Comparison of ENCODE assay signal across 13 mouse cellular contexts in genomic region chr6:127349479-127350110, GRCm38 (mm10).
DNase-seq lines count a peak whose midpoint lies in the region; ATAC-seq lines count a peak whose summit lies in the region.
"Had no signal": no experiment of that assay in that cellular context is flagged by ENCODE, and none has a peak within 500 bp of the region (broad histone marks: within the 10 kb centered on the region; RNA-seq: fewer than 3 reads in every experiment).

No protein-coding gene starts in this region.

- no peak for DNase-seq in heart, postnatal 25 days (ENCODE audit: low spot score)
- DNase-seq in liver, embryonic 11.5 days (ENCODE audit: low spot score): no peak
- DNase-seq in ZHBTc4 (ENCODE audit: low read depth, low spot score): peak; percentile 37
- no peak for DNase-seq in spleen, adult 12 weeks (ENCODE audit: low spot score)
- DNase-seq: cerebellum, adult 11-12 months; kidney, postnatal 36 days; lung, postnatal 36 days; right cerebral cortex, postnatal 25 days had no signal

- H3K4me2 ChIP-seq in heart, embryonic 11.5 days: no peak overlapping the region
- H3K4me2 ChIP-seq in liver, embryonic 11.5 days: no peak overlapping the region
- H3K4me2 ChIP-seq in liver, embryonic 12.5 days: no peak overlapping the region
- no peak overlapping the region for H3K4me2 ChIP-seq in embryonic facial prominence, embryonic 13.5 days
- H3K4me2 ChIP-seq: hindbrain, embryonic 13.5 days had no signal

- H3K27ac ChIP-seq in heart, embryonic 11.5 days (ENCODE audit: low read depth, low read length): peak overlapping the region; percentile 57; the same call in 1 of the 2 replicates
- H3K27ac ChIP-seq in liver, embryonic 11.5 days (ENCODE audit: low read depth, low read length): peak overlapping the region; percentile 2; the same call in 1 of the 2 replicates
- H3K27ac ChIP-seq in liver, embryonic 12.5 days: no peak overlapping the region
- peak overlapping the region; percentile 35 for H3K27ac ChIP-seq in embryonic facial prominence, embryonic 13.5 days
- H3K27ac ChIP-seq: hindbrain, embryonic 13.5 days had no signal

- ATAC-seq in heart, embryonic 11.5 days (replicated peaks; ENCODE audit: insufficient number of reproducible peaks, low FRiP score, low TSS enrichment): no peak
- ATAC-seq in liver, embryonic 11.5 days (replicated peaks; ENCODE audit: low FRiP score): no peak
- ATAC-seq in liver, embryonic 12.5 days: no peak
- no peak for ATAC-seq in embryonic facial prominence, embryonic 13.5 days (ENCODE audit: insufficient number of reproducible peaks, insufficient read depth, low FRiP score, low TSS enrichment, low read depth)
- no peak for ATAC-seq in activated CD4-positive, CD25-positive, alpha-beta regulatory T cell, adult 4 months

- 39% methylated on average over 12 of the region's 12 CpGs for WGBS in heart, embryonic 11.5 days (ENCODE audit: insufficient replicate concordance)
- WGBS in liver, embryonic 11.5 days: 55% methylated on average over 12 of the region's 12 CpGs
- WGBS in liver, embryonic 12.5 days (ENCODE audit: insufficient replicate concordance): 66% methylated on average over 12 of the region's 12 CpGs
- WGBS in embryonic facial prominence, embryonic 13.5 days: 29% methylated on average over 12 of the region's 12 CpGs

- H3K36me3 ChIP-seq in heart, embryonic 11.5 days (ENCODE audit: control insufficient read depth, insufficient read depth, low read length): no peaks in the 10 kb centered on the region
- no peaks in the 10 kb centered on the region for H3K36me3 ChIP-seq in liver, embryonic 11.5 days (ENCODE audit: control insufficient read depth, insufficient read depth, low read length)
- no peaks in the 10 kb centered on the region for H3K36me3 ChIP-seq in liver, embryonic 12.5 days
- H3K36me3 ChIP-seq in embryonic facial prominence, embryonic 13.5 days: no peaks in the 10 kb centered on the region
- H3K36me3 ChIP-seq: hindbrain, embryonic 13.5 days had no signal

- intact Hi-C loops in heart, postnatal 25 days (cut with DNase I): loop anchor here (10.0 kb wide), 1 partner anchor 95 kb away; the partner anchor contains the start of gene Parp11

- H3K9ac ChIP-seq in heart, embryonic 11.5 days (ENCODE audit: low read depth, low read length): no peak overlapping the region
- no peak overlapping the region for H3K9ac ChIP-seq in liver, embryonic 11.5 days (ENCODE audit: low read depth, low read length)
- no peak overlapping the region for H3K9ac ChIP-seq in liver, embryonic 12.5 days
- H3K9ac ChIP-seq in embryonic facial prominence, embryonic 13.5 days: no peak overlapping the region
- H3K9ac ChIP-seq: hindbrain, embryonic 13.5 days had no signal

- H3K27me3 ChIP-seq in heart, embryonic 11.5 days (ENCODE audit: control insufficient read depth, insufficient read depth, low read length): no peaks in the 10 kb centered on the region
- no peaks in the 10 kb centered on the region for H3K27me3 ChIP-seq in liver, embryonic 11.5 days (replicated peaks; ENCODE audit: control insufficient read depth, insufficient read depth, low read length)
- H3K27me3 ChIP-seq in liver, embryonic 12.5 days (replicated peaks): peaks cover 14% of the 10 kb centered on the region
- no peaks in the 10 kb centered on the region for H3K27me3 ChIP-seq in embryonic facial prominence, embryonic 13.5 days

- no peak overlapping the region for H3K4me3 ChIP-seq in heart, embryonic 11.5 days (ENCODE audit: low read depth, low read length)
- no peak overlapping the region for H3K4me3 ChIP-seq in liver, embryonic 11.5 days (ENCODE audit: low read depth, low read length)
- H3K4me3 ChIP-seq in liver, embryonic 12.5 days: no peak overlapping the region
- H3K4me3 ChIP-seq in embryonic facial prominence, embryonic 13.5 days: no peak overlapping the region
- H3K4me3 ChIP-seq: hindbrain, embryonic 13.5 days had no signal

- peaks cover 18% of the 10 kb centered on the region for H3K4me1 ChIP-seq in heart, embryonic 11.5 days (ENCODE audit: control insufficient read depth, insufficient read depth, low read length)
- H3K4me1 ChIP-seq in liver, embryonic 11.5 days (replicated peaks; ENCODE audit: control insufficient read depth, insufficient read depth, low read length): peaks cover 9% of the 10 kb centered on the region; the same call in 1 of the 2 replicates
- H3K4me1 ChIP-seq in liver, embryonic 12.5 days: peaks cover 11% of the 10 kb centered on the region
- H3K4me1 ChIP-seq in embryonic facial prominence, embryonic 13.5 days: peaks cover 14% of the 10 kb centered on the region; the same call in 1 of the 2 replicates

- H3K9me3 ChIP-seq in heart, embryonic 11.5 days (replicated peaks; ENCODE audit: control insufficient read depth, low read length): no peaks in the 10 kb centered on the region
- H3K9me3 ChIP-seq in liver, embryonic 11.5 days (ENCODE audit: control insufficient read depth, low read length): no peaks in the 10 kb centered on the region
- H3K9me3 ChIP-seq in liver, embryonic 12.5 days (replicated peaks): no peaks in the 10 kb centered on the region
- no peaks in the 10 kb centered on the region for H3K9me3 ChIP-seq in embryonic facial prominence, embryonic 13.5 days
- H3K9me3 ChIP-seq: hindbrain, embryonic 13.5 days had no signal
